Mouse (Mus musculus): ENCODE results near the gene Dlec1. TPM values are rescaled to one million over a fixed set of nuclear protein-coding genes. Genes with fewer than 3 reads are reported as not detected.
A peak's percentile ranks its signal among the peaks of the same experiment; 100 is the strongest.

Dlec1 gene
- 1.6 and 1.8 TPM in 2 replicates for polyA plus RNA-seq (2016; fragmentation: Nextera tagmentation; extraction: Ambion mirVana)

GRCm38 (mm10) chr9:119101992-119102782 is at the start of gene Dlec1:
TSS of gene Dlec1 (plus strand) at chr9:119102478.
- WGBS = 4% methylated on average over 44 of the region's 44 CpGs
- peaks cover 12% of the 10 kb centered on the region for H3K27me3 ChIP-seq (ENCODE audit: insufficient read depth, poor library complexity, severe bottlenecking)

DNA sequence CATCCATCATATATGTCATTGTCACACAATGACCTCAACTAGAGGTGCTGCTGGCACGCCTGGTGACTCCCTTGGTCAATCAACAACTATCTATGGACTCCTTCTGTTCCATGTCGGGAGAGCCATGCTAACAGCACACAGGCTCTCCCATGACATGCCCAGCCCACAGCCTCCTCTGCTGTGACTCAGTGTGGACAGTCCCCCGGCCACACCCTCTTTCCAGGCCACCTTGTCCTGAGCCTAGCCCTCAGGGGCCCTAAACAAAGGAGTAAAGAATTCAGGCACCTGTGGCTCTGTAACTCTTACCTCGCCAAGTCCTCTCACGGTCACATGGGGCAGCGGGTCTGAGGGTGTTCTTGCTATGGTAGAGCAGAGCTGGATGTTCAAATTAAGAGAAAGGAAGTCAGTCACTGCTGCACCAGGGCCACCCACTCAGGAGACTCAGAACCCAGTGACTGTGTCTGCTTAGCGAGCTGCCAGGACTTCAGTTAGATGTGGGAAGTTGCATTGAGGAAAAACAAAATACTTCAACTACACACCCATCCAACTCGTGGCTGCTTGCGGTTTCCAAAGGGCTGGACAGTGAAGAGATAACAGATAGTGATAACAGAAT is 48.2 kb upstream of the Dlec1 start:
- H3K9me3 ChIP-seq = no peaks in the 10 kb centered on the region
- peaks cover 34% of the 10 kb centered on the region for H3K27me3 ChIP-seq (ENCODE audit: insufficient read depth, poor library complexity, severe bottlenecking)
- DNase-seq (ENCODE audit: low spot score) = no peak
- peaks cover 51% of the 10 kb centered on the region for H3K4me1 ChIP-seq (replicated peaks)
- 78% methylated on average over 9 of the region's 9 CpGs for WGBS
- H3K27ac ChIP-seq = no peak overlapping the region
- H3K4me3 ChIP-seq = no peak overlapping the region
- H3K36me3 ChIP-seq = no peaks in the 10 kb centered on the region

More at GRCm38 (mm10) chr9:119101992-119102782, at the start of gene Dlec1:
- peak within 1 kb of the TSS; percentile 62 for H3K4me3 ChIP-seq
- peak within 1 kb of the TSS; percentile 68; the same call in 1 of the 2 replicates for H3K27ac ChIP-seq
- DNase-seq (ENCODE audit: low spot score) = peak; percentile 87
- no peaks in the 10 kb centered on the region for H3K9me3 ChIP-seq
- peaks cover 31% of the 10 kb centered on the region for H3K4me1 ChIP-seq (replicated peaks)
- H3K36me3 ChIP-seq = no peaks in the 10 kb centered on the region

DNA sequence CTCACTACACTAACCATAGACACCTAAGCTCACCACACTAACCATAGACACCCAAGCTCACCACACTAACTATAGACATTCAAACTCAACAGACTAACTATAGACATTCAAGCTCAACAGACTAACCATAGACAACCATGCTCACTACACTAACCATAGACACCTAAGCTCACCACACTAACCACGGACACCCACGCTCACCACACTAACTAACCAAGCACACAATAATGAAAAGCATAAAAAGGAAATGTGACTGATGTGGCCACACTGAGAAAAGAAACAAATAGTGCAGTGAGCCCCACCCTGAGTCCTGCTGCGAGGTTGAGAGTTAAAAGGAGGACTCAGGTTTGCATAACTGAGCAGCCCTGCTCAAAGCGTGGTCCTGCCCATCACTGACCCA is 46.9 kb upstream of the Dlec1 start:
- 85% methylated on average over 4 of the region's 4 CpGs for WGBS
- no peak for DNase-seq (ENCODE audit: low spot score)
- H3K27me3 ChIP-seq (ENCODE audit: insufficient read depth, poor library complexity, severe bottlenecking) = peaks cover 34% of the 10 kb centered on the region
- no peak overlapping the region for H3K4me3 ChIP-seq
- H3K27ac ChIP-seq = no peak overlapping the region
- H3K9me3 ChIP-seq = no peaks in the 10 kb centered on the region
- H3K36me3 ChIP-seq = no peaks in the 10 kb centered on the region
- H3K4me1 ChIP-seq (replicated peaks) = peaks cover 51% of the 10 kb centered on the region

GRCm38 (mm10) chr9:119058245-119058644 is 44.0 kb upstream of the Dlec1 start:
- WGBS = 85% methylated on average over 7 of the region's 7 CpGs
- H3K27me3 ChIP-seq (ENCODE audit: insufficient read depth, poor library complexity, severe bottlenecking) = peaks cover 17% of the 10 kb centered on the region
- H3K27ac ChIP-seq = no peak overlapping the region
- no peaks in the 10 kb centered on the region for H3K36me3 ChIP-seq
- DNase-seq (ENCODE audit: low spot score) = no peak
- H3K9me3 ChIP-seq = no peaks in the 10 kb centered on the region
- peaks cover 34% of the 10 kb centered on the region for H3K4me1 ChIP-seq (replicated peaks)
- no peak overlapping the region for H3K4me3 ChIP-seq

DNA sequence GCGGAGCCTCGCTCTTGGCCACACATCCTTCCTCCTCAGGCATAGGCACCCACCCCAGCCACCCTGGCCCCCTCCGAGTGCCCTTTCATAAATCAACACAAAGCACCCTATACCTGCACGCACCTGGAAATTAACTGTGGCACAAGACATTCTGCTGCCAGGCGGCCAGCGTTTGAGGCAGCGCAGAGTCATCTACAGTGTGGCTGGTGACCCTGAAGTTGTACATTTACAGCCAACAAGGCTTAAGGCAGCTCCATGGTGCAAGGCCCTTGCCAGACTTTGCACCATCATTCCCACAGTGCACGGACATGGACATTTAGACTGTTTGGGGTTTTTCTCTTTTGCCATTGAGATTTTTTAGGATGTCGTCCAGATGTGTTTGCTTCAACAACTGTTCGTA is 41.6 kb upstream of the Dlec1 start:
- no peak overlapping the region for H3K27ac ChIP-seq
- peaks cover 4% of the 10 kb centered on the region; the same call in 1 of the 2 replicates for H3K27me3 ChIP-seq (ENCODE audit: insufficient read depth, poor library complexity, severe bottlenecking)
- H3K4me1 ChIP-seq (replicated peaks) = peaks cover 32% of the 10 kb centered on the region
- H3K36me3 ChIP-seq = no peaks in the 10 kb centered on the region
- no peaks in the 10 kb centered on the region for H3K9me3 ChIP-seq
- no peak overlapping the region for H3K4me3 ChIP-seq
- 96% methylated on average over 10 of the region's 10 CpGs for WGBS
- no peak for DNase-seq (ENCODE audit: low spot score)

GRCm38 (mm10) chr9:119063036-119063644 is 39.1 kb upstream of the Dlec1 start:
- 33% methylated on average over 19 of the region's 19 CpGs for WGBS
- no peaks in the 10 kb centered on the region for H3K36me3 ChIP-seq
- no peak overlapping the region for H3K4me3 ChIP-seq
- peak; percentile 29 for DNase-seq (ENCODE audit: low spot score)
- peaks cover 19% of the 10 kb centered on the region; the same call in 1 of the 2 replicates for H3K4me1 ChIP-seq (replicated peaks)
- H3K27ac ChIP-seq = peak overlapping the region; percentile 9; the same call in 1 of the 2 replicates
- H3K9me3 ChIP-seq = no peaks in the 10 kb centered on the region
- H3K27me3 ChIP-seq (ENCODE audit: insufficient read depth, poor library complexity, severe bottlenecking) = peaks cover 7% of the 10 kb centered on the region; the same call in 1 of the 2 replicates

DNA sequence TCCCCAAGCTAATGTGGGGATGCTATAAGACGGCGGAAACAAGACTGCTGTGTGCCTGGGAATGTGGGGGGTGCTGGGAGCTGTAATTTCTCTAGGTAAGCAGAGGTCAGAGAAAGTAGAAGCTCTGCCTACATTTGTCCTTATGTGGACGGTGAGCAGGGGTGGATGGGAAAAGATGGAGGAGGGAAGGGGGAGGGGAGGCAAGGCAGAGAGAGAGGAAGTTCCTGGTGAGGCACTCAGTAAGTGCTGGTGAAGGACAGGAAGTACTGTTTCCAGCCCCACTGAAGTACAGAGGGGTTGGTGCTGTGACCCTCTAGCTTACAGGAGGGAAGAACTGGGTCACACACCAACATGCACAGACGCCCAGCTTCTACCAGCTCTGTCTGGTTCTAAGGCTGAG is 38.0 kb upstream of the Dlec1 start:
- H3K27ac ChIP-seq = peak overlapping the region; percentile 31; the same call in 1 of the 2 replicates
- H3K4me1 ChIP-seq (replicated peaks) = peaks cover 19% of the 10 kb centered on the region; the same call in 1 of the 2 replicates
- no peaks in the 10 kb centered on the region for H3K9me3 ChIP-seq
- H3K36me3 ChIP-seq = no peaks in the 10 kb centered on the region
- peaks cover 7% of the 10 kb centered on the region; the same call in 1 of the 2 replicates for H3K27me3 ChIP-seq (ENCODE audit: insufficient read depth, poor library complexity, severe bottlenecking)
- no peak overlapping the region for H3K4me3 ChIP-seq
- WGBS = 67% methylated on average over 4 of the region's 4 CpGs
- DNase-seq (ENCODE audit: low spot score) = no peak

- no peak overlapping the region for H3K27ac ChIP-seq
- 6% methylated on average over 6 of the region's 6 CpGs for WGBS
- no peaks in the 10 kb centered on the region for H3K9me3 ChIP-seq
- peak; percentile 81 for DNase-seq (ENCODE audit: low spot score)
- no peak overlapping the region for H3K4me3 ChIP-seq
- peaks cover 19% of the 10 kb centered on the region; the same call in 1 of the 2 replicates for H3K4me1 ChIP-seq (replicated peaks)
- peaks cover 15% of the 10 kb centered on the region for H3K36me3 ChIP-seq
- H3K27me3 ChIP-seq (ENCODE audit: insufficient read depth, poor library complexity, severe bottlenecking) = peaks cover 7% of the 10 kb centered on the region; the same call in 1 of the 2 replicates
Observed at GRCm38 (mm10) chr9:119067601-119068000, 34.7 kb upstream of the Dlec1 start.

- Histone ChIP-seq H3K27ac (no peak overlapping the region), H3K36me3 (peaks cover 22% of the 10 kb centered on the region), H3K9me3 (no peaks in the 10 kb centered on the region), H3K4me3 (no peak overlapping the region), H3K27me3 (ENCODE audit: insufficient read depth, poor library complexity, severe bottlenecking) (peaks cover 7% of the 10 kb centered on the region; the same call in 1 of the 2 replicates), H3K4me1 (replicated peaks) (peaks cover 15% of the 10 kb centered on the region; the same call in 1 of the 2 replicates)
- 88% methylated on average over 11 of the region's 11 CpGs for WGBS
- no peak for DNase-seq (ENCODE audit: low spot score)
Observed at GRCm38 (mm10) chr9:119068266-119068665, 34.0 kb upstream of the Dlec1 start.

- H3K36me3 ChIP-seq = peaks cover 42% of the 10 kb centered on the region
- no peak for DNase-seq (ENCODE audit: low spot score)
- no peak overlapping the region for H3K4me3 ChIP-seq
- H3K27me3 ChIP-seq (ENCODE audit: insufficient read depth, poor library complexity, severe bottlenecking) = peaks cover 7% of the 10 kb centered on the region; the same call in 1 of the 2 replicates
- no peaks in the 10 kb centered on the region for H3K9me3 ChIP-seq
- no peak overlapping the region for H3K27ac ChIP-seq
- 83% methylated on average over 13 of the region's 13 CpGs for WGBS
- peaks cover 5% of the 10 kb centered on the region; the same call in 1 of the 2 replicates for H3K4me1 ChIP-seq (replicated peaks)
Observed at GRCm38 (mm10) chr9:119070173-119070825, 32.0 kb upstream of the Dlec1 start.

DNA sequence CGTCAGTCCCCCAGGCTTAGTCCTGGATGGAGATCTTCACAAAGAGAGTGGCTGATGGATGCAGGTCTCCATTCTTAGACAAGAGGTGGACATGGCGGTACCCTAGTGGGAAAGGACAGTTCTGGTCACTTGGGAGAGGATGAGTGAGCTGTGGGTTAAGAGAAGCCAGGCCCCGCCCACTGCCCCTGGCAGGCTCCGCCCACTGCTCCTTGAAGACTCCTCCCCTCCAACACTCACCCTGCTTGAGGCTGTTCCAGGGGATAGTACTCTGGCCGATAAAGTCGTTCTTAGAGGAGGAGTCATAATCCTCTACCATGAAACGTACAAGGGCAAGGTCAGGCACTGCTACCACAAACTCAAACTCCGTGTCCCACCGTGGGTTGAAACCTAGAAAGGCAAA is 30.5 kb upstream of the Dlec1 start:
- DNase-seq (ENCODE audit: low spot score) = no peak
- Histone ChIP-seq H3K27ac (no peak overlapping the region), H3K9me3 (no peaks in the 10 kb centered on the region), H3K27me3 (ENCODE audit: insufficient read depth, poor library complexity, severe bottlenecking) (no peaks in the 10 kb centered on the region), H3K36me3 (peaks cover 57% of the 10 kb centered on the region), H3K4me1 (replicated peaks) (peaks cover 11% of the 10 kb centered on the region; the same call in 1 of the 2 replicates), H3K4me3 (no peak overlapping the region)
- WGBS = 80% methylated on average over 9 of the region's 9 CpGs

DNA sequence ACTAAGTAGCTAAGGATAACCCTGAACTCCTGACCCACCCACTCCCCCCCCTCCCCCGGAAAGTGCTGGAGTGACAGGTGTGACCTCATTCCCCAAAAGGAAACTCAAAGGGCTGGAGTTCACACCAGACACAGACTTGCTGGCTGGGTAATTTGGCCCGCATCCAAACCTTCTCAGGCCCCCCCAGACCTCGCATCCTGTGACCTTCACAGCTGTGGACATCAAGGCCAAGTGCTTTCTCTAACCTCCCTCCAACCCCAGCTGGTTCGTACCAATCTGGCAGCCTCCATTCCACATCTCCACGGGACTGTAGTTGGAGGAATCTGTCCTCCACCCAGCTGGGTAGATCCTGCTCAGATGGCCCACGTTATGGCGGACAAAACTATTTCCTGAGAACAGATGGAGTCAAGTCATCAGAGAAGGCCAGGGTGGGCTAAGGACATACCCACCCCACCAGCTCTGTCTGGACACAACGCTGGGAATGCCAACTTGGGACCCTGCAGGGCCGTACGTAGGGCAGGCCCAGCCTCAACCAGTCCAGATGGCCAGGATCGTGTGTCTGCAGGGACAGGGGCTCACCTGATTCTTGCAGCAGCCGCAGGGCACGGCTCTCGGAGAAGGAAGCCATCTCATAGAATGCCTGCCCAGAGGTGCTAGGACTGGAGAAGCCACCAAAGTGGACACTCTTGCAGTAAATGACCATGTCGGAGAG is 28.9 kb upstream of the Dlec1 start:
- 91% methylated on average over 15 of the region's 15 CpGs for WGBS
- H3K27ac ChIP-seq = peak overlapping the region; percentile 35; the same call in 1 of the 2 replicates
- H3K9me3 ChIP-seq = no peaks in the 10 kb centered on the region
- H3K4me1 ChIP-seq (replicated peaks) = peaks cover 7% of the 10 kb centered on the region; the same call in 1 of the 2 replicates
- peaks cover 68% of the 10 kb centered on the region for H3K36me3 ChIP-seq
- no peak overlapping the region for H3K4me3 ChIP-seq
- no peak for DNase-seq (ENCODE audit: low spot score)
- H3K27me3 ChIP-seq (ENCODE audit: insufficient read depth, poor library complexity, severe bottlenecking) = no peaks in the 10 kb centered on the region
